In genomic region chr5:116422699-116423201, GRCm38 (mm10) we compare ENCODE assay signal across 8 mouse cellular contexts. TPM values are rescaled to one million over a fixed set of nuclear protein-coding genes. Genes with fewer than 3 reads are reported as not detected.
DNase-seq lines count a peak whose midpoint lies in the region; ATAC-seq lines count a peak whose summit lies in the region.

TSS of gene Hspb8 (minus strand) at chr5:116422864.

- DNase-seq in ZHBTc4 (ENCODE audit: low read depth, low spot score), result peak; percentile 91
- peak; percentile 87 for DNase-seq in cerebellum, adult 11-12 months
- DNase-seq in forebrain, embryonic 14.5 days (ENCODE audit: low spot score), result peak; percentile 74
- peak; percentile 82 to 84 for DNase-seq in heart, postnatal 36 days
- DNase-seq in layer of hippocampus, adult 8-10 months (ENCODE audit: low spot score in 2 of 2), result peak in 1 of 2 experiments; percentile 44
- DNase-seq in lung, postnatal 14 days, result peak; percentile 81
- DNase-seq in spleen, postnatal 36 days (ENCODE audit: low spot score in 2 of 2), result no peak

- intact Hi-C loops in heart, postnatal 36 days (cut with DNase I), result loop anchor here (2.0 kb wide), 1 partner anchor 26 kb away; no protein-coding TSS in a partner anchor

- H3K9me3 ChIP-seq in forebrain, embryonic 14.5 days (replicated peaks; ENCODE audit: control insufficient read depth, low read length), result no peaks in the 10 kb centered on the region
- H3K9me3 ChIP-seq in stomach, embryonic 14.5 days (ENCODE audit: control insufficient read depth, low read depth, low read length), result no peaks in the 10 kb centered on the region

- no peaks in the 10 kb centered on the region for H3K36me3 ChIP-seq in forebrain, embryonic 14.5 days (ENCODE audit: control insufficient read depth, insufficient read depth, low read length)
- no peaks in the 10 kb centered on the region for H3K36me3 ChIP-seq in stomach, embryonic 14.5 days (ENCODE audit: control insufficient read depth, insufficient read depth, low read length)

- H3K9ac ChIP-seq in forebrain, embryonic 14.5 days (ENCODE audit: low read length), result peak within 1 kb of the TSS; percentile 36; the same call in 1 of the 2 replicates
- H3K9ac ChIP-seq in stomach, embryonic 14.5 days (replicated peaks; ENCODE audit: low read depth, low read length), result peak within 1 kb of the TSS; percentile 42

- H3K27ac ChIP-seq in forebrain, embryonic 14.5 days (ENCODE audit: low read depth, low read length), result peak within 1 kb of the TSS; percentile 23; the same call in 1 of the 2 replicates
- peak within 1 kb of the TSS; percentile 62; the same call in 1 of the 2 replicates for H3K27ac ChIP-seq in stomach, embryonic 14.5 days (ENCODE audit: low read length)

- H3K4me2 ChIP-seq in forebrain, embryonic 14.5 days (ENCODE audit: low read length), result peak within 1 kb of the TSS; percentile 36
- H3K4me2 ChIP-seq in stomach, embryonic 14.5 days (replicated peaks; ENCODE audit: low read depth, low read length), result peak within 1 kb of the TSS; percentile 57

- under 1% methylated on average over 20 of the region's 20 CpGs for WGBS in forebrain, embryonic 14.5 days
- WGBS in stomach, embryonic 14.5 days, result under 1% methylated on average over 20 of the region's 20 CpGs

- H3K4me3 ChIP-seq in forebrain, embryonic 14.5 days (ENCODE audit: low read depth, low read length), result no peak within 1 kb of the TSS
- H3K4me3 ChIP-seq in stomach, embryonic 14.5 days (ENCODE audit: low read depth, low read length), result peak within 1 kb of the TSS; percentile 32

- H3K27me3 ChIP-seq in forebrain, embryonic 14.5 days (replicated peaks; ENCODE audit: control insufficient read depth, insufficient read depth, low read length), result no peaks in the 10 kb centered on the region
- no peaks in the 10 kb centered on the region for H3K27me3 ChIP-seq in stomach, embryonic 14.5 days (ENCODE audit: control insufficient read depth, insufficient read depth, low read length)

- peaks cover 9% of the 10 kb centered on the region for H3K4me1 ChIP-seq in forebrain, embryonic 14.5 days (ENCODE audit: control insufficient read depth, insufficient read depth, low read length)
- peaks cover 28% of the 10 kb centered on the region for H3K4me1 ChIP-seq in stomach, embryonic 14.5 days (ENCODE audit: control insufficient read depth, insufficient read depth, low read length)

- ATAC-seq in forebrain, embryonic 14.5 days, result peak; percentile 21
- ATAC-seq in stomach, embryonic 14.5 days (ENCODE audit: insufficient number of reproducible peaks, insufficient read depth, low FRiP score, low read depth), result peak; percentile 77

RNA-seq across cellular contexts. Expression of gene Hspb8, which starts in this region (rescaled TPM):
- polyA plus RNA-seq in forebrain, embryonic 14.5 days (2014; fragmentation: Nextera tagmentation; extraction: Ambion mirVana), result 5.4 and 5.9 TPM in 2 replicates
- 100 to 1,000 TPM; 386 to 424 TPM for total RNA-seq in heart, postnatal 36 days (2021)
- total RNA-seq in layer of hippocampus, adult 8-10 months (2022), result 10 to 100 TPM; 12.6 to 18.6 (median 14.5) TPM
- polyA plus RNA-seq in stomach, embryonic 14.5 days (2014; fragmentation: Nextera tagmentation; extraction: Ambion mirVana), result 27.4 and 30.5 TPM in 2 replicates

Comparison
In these comparisons a context has a peak if more than half of its experiments do, and no peak if none do; other contexts are left out.
1. RNA of gene Hspb8 (total RNA-seq): 386 to 424 TPM in heart, postnatal 36 days; 12.6 to 18.6 TPM in layer of hippocampus, adult 8-10 months; every median in the first group is over 10 times any median in the second.
2. DNase-seq: peak in ZHBTc4 (single experiment), cerebellum, adult 11-12 months (single experiment), forebrain, embryonic 14.5 days (single experiment), heart, postnatal 36 days (2 of 2) and lung, postnatal 14 days (single experiment); none in spleen, postnatal 36 days (0 of 2).